Mouse (Mus musculus) forebrain, embryonic 11.5 days (tissue): ENCODE measurements at regions not wholly inside any gene's neighbourhood (a gene's known extent, or its start where the extent isn't known, plus 50 kb on each side); places are given as distances from the start of the nearest gene placed in this dataset.

ENCODE experiments used
- ATAC-seq: fragments of 200-750 bp; cut with Nextera tagmentation; replicated peaks from 2 replicates; pipeline ENCODE4 v1.8.0; 2017; ENCODE audit warnings: moderate TSS enrichment; ENCODE audit not compliant: low FRiP score
- DNase-seq: peaks from one replicate; pipeline ENCODE4 v3.0.0-alpha.2; 2017; ENCODE audit warnings: low spot score
- H3K27ac ChIP-seq: fragments of 300-500 bp; sonication (generic); 2 replicates; pipeline ENCODE4 v1.5.1; 2014; ENCODE audit warnings: low read depth, low read length
- H3K27me3 ChIP-seq: fragments of 300-500 bp; sonication (generic); 2 replicates; pipeline ENCODE4 v1.6.1; 2014; ENCODE audit warnings: mild to moderate bottlenecking, low read length, mixed read lengths; ENCODE audit not compliant: control insufficient read depth, insufficient read depth
- H3K36me3 ChIP-seq: fragments of 300-500 bp; sonication (generic); 2 replicates; pipeline ENCODE4 v1.6.1; 2014; ENCODE audit warnings: mild to moderate bottlenecking, low read length, moderate library complexity, mixed read lengths; ENCODE audit not compliant: control insufficient read depth, insufficient read depth
- H3K4me1 ChIP-seq: fragments of 300-500 bp; sonication (generic); replicated peaks from 2 replicates; pipeline ENCODE4 v1.6.1; 2014; ENCODE audit warnings: low read length, mixed read lengths; ENCODE audit not compliant: control insufficient read depth, insufficient read depth
- H3K4me2 ChIP-seq: fragments of 300-500 bp; sonication (generic); 2 replicates; pipeline ENCODE4 v1.6.1; 2014; ENCODE audit warnings: low read depth, mild to moderate bottlenecking, low read length, moderate library complexity, mixed read lengths; ENCODE audit not compliant: severe bottlenecking
- H3K4me3 ChIP-seq: fragments of 300-500 bp; sonication (generic); 2 replicates; pipeline ENCODE4 v1.5.1; 2014; ENCODE audit warnings: low read depth, low read length
- H3K9ac ChIP-seq: fragments of 300-500 bp; sonication (generic); 2 replicates; pipeline ENCODE4 v1.6.1; 2014; ENCODE audit warnings: low read length
- H3K9me3 ChIP-seq: fragments of 300-500 bp; sonication (generic); 2 replicates; pipeline ENCODE4 v1.6.1; 2016; ENCODE audit warnings: low read length, mixed read lengths; ENCODE audit not compliant: control insufficient read depth
- WGBS: fragments of 180-500 bp; shearing (Covaris S2); extraction: QIAGEN DNeasy Blood & Tissue Kit; methylation state at CpG from one replicate; pipeline ENCODE4 v1.1.7; 2014; 5-methylcytosine and 5-hydroxymethylcytosine counted together

GRCm38 (mm10) chr13:47339411-47339810 lies 217.0 kb downstream of the Rnf144b start:
- ATAC-seq (no peak), DNase-seq (no peak)
- 70% methylated on average over 5 of the region's 5 CpGs for WGBS
- Histone ChIP-seq H3K27ac (no peak overlapping the region), H3K4me2 (no peak overlapping the region), H3K36me3 (no peaks in the 10 kb centered on the region), H3K9ac (no peak overlapping the region), H3K4me1 (no peaks in the 10 kb centered on the region), H3K27me3 (no peaks in the 10 kb centered on the region), H3K4me3 (no peak overlapping the region), H3K9me3 (no peaks in the 10 kb centered on the region)

DNA sequence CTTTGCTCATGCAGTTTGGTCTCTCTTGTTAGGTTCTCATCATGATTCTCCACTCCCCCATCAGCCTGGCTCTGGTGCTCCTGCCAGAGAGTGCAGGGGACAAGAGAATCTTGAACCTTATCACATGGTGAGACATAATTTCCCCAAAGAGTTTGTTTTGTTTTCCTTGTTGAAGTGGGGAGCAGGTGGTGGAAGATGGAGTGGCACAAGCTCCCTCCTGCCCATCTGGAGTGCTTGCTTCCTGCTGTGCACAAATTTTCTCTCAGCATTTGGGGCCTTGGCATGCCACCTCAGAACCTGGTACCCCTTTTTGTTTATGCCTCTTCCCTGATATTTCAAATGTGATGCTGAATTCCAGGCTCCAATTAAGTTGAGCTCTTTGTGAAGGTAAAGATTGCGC lies 219.9 kb downstream of the Rnf144b start:
- no peak overlapping the region for H3K27ac ChIP-seq
- no peak for DNase-seq
- no peak overlapping the region for H3K4me3 ChIP-seq
- no peaks in the 10 kb centered on the region for H3K9me3 ChIP-seq
- no peak overlapping the region for H3K4me2 ChIP-seq
- H3K36me3 ChIP-seq, result no peaks in the 10 kb centered on the region
- no peaks in the 10 kb centered on the region for H3K4me1 ChIP-seq
- ATAC-seq, result no peak
- H3K9ac ChIP-seq, result no peak overlapping the region
- 95% methylated on average over 1 of the region's 1 CpGs for WGBS
- H3K27me3 ChIP-seq, result no peaks in the 10 kb centered on the region

- H3K4me1 ChIP-seq, result 0 out of 2 replicates have a peak, but pooled peaks cover 2% of the 10 kb centered on the region
- H3K9me3 ChIP-seq, result no peaks in the 10 kb centered on the region
- no peak overlapping the region for H3K27ac ChIP-seq
- no peak for DNase-seq
- no peak overlapping the region for H3K4me2 ChIP-seq
- no peak for ATAC-seq
- H3K27me3 ChIP-seq, result no peaks in the 10 kb centered on the region
- H3K4me3 ChIP-seq, result no peak overlapping the region
- 40% methylated on average over 9 of the region's 9 CpGs for WGBS
- no peaks in the 10 kb centered on the region for H3K36me3 ChIP-seq
- no peak overlapping the region for H3K9ac ChIP-seq
These were observed 223.1 kb downstream of the Rnf144b start for GRCm38 (mm10) chr13:47345576-47345975.

GRCm38 (mm10) chr13:47347835-47348234 lies 225.4 kb downstream of the Rnf144b start:
- Histone ChIP-seq H3K9ac (no peak overlapping the region), H3K27me3 (no peaks in the 10 kb centered on the region), H3K4me2 (no peak overlapping the region), H3K27ac (no peak overlapping the region), H3K4me3 (no peak overlapping the region), H3K36me3 (no peaks in the 10 kb centered on the region), H3K9me3 (no peaks in the 10 kb centered on the region), H3K4me1 (0 out of 2 replicates have a peak, but pooled peaks cover 2% of the 10 kb centered on the region)
- ATAC-seq (no peak), DNase-seq (no peak)
- 78% methylated on average over 6 of the region's 6 CpGs for WGBS

GRCm38 (mm10) chr13:47348517-47349145 lies 226.2 kb downstream of the Rnf144b start:
- WGBS, result 39% methylated on average over 17 of the region's 17 CpGs
- ATAC-seq (no peak), DNase-seq (peak; percentile 88)
- Histone ChIP-seq H3K4me2 (no peak overlapping the region), H3K4me1 (0 out of 2 replicates have a peak, but pooled peaks cover 2% of the 10 kb centered on the region), H3K9me3 (no peaks in the 10 kb centered on the region), H3K4me3 (no peak overlapping the region), H3K9ac (no peak overlapping the region), H3K27me3 (no peaks in the 10 kb centered on the region), H3K36me3 (no peaks in the 10 kb centered on the region), H3K27ac (no peak overlapping the region)

DNA sequence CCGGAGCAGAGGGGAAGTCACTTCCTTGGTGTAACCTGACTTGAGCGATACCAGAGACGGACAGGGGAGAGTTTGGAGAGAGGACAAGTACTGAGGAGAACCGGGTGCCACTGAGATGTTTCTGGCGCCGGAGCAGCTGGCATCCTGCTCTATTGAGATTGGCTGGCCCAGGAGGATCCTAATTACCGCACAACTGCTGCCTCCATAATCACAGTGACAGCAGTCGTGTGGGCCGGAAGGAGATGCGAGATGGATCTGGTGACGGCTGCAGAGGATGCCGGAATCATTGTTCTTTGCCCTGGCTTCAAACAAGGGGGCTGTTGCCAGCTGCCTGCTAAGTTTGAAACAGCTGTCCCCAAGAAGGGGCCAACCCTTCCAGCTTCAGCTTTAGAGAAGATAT lies 232.0 kb downstream of the Rnf144b start:
- H3K27ac ChIP-seq, result no peak overlapping the region
- ATAC-seq (no peak), DNase-seq (no peak)
- no peaks in the 10 kb centered on the region for H3K27me3 ChIP-seq
- H3K9ac ChIP-seq, result no peak overlapping the region
- no peaks in the 10 kb centered on the region for H3K4me1 ChIP-seq
- H3K4me3 ChIP-seq, result no peak overlapping the region
- WGBS, result 92% methylated on average over 12 of the region's 12 CpGs
- no peaks in the 10 kb centered on the region for H3K9me3 ChIP-seq
- no peak overlapping the region for H3K4me2 ChIP-seq
- no peaks in the 10 kb centered on the region for H3K36me3 ChIP-seq

- Histone ChIP-seq H3K27me3 (no peaks in the 10 kb centered on the region), H3K9ac (no peak overlapping the region), H3K27ac (no peak overlapping the region), H3K9me3 (no peaks in the 10 kb centered on the region), H3K4me3 (no peak overlapping the region), H3K4me1 (no peaks in the 10 kb centered on the region), H3K36me3 (no peaks in the 10 kb centered on the region), H3K4me2 (no peak overlapping the region)
- DNase-seq (no peak), ATAC-seq (no peak)
- 72% methylated on average over 5 of the region's 5 CpGs for WGBS
These were observed 232.7 kb downstream of the Rnf144b start for GRCm38 (mm10) chr13:47355169-47355568.

DNA sequence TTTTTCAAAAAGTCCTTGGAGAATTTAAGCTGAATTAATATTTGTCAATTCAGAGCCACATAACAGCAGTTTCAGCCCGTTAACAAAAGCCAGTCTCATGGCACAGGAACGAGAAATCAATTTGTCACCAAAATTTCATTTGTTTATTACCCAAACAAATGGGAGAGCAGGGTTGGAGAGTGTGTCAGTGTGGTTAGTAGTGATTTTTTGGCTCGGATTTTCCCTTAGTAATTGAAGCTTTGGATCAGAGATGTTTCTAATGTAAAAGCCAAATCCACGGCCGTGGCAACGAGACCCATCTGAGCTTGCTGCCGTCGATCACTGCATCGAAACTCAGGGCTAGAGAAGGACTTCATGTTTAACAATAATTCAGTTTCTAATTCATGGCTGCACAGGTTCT lies 236.5 kb downstream of the Rnf144b start:
- Histone ChIP-seq H3K27me3 (no peaks in the 10 kb centered on the region), H3K4me3 (no peak overlapping the region), H3K4me1 (no peaks in the 10 kb centered on the region), H3K36me3 (no peaks in the 10 kb centered on the region), H3K9me3 (no peaks in the 10 kb centered on the region), H3K27ac (no peak overlapping the region), H3K4me2 (no peak overlapping the region), H3K9ac (no peak overlapping the region)
- WGBS, result 84% methylated on average over 9 of the region's 9 CpGs
- ATAC-seq, result no peak
- DNase-seq, result no peak

DNA sequence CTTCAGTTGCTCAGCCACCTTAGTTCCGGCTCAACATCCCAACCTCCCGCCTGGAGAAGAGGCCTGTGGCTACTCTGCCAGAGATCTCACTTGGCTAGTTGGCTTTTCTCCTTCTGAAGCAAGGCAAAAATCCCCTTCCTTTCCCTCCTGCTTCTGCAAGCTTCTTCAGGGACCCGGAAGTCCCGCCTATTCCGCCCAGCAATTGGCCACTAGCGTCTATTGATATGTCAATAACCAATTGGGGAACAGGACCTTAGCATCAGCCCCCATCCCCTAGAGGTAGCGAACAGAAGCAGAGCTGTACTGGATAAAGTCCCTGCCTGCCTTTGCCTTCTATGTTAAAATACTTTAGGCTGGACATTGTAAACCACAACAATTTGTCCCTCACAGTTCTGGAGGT lies 243.3 kb downstream of the Rnf144b start:
- no peak for DNase-seq

More for the DNA sequence above, 243.3 kb downstream of the Rnf144b start:
- Histone ChIP-seq H3K4me2 (no peak overlapping the region), H3K9me3 (no peaks in the 10 kb centered on the region), H3K27me3 (no peaks in the 10 kb centered on the region), H3K4me1 (no peaks in the 10 kb centered on the region; the same call in none of the 2 replicates), H3K9ac (no peak overlapping the region), H3K36me3 (no peaks in the 10 kb centered on the region), H3K4me3 (no peak overlapping the region), H3K27ac (no peak overlapping the region)
- WGBS, result 73% methylated on average over 7 of the region's 7 CpGs
- ATAC-seq, result no peak
